Mouse (Mus musculus): ENCODE data around the gene Slc9a9. TPM values are rescaled to one million over a fixed set of nuclear protein-coding genes. Genes with fewer than 3 reads are reported as not detected.

Slc9a9 gene
- polyA plus RNA-seq, 1 experiment = 4.4 TPM

DNA sequence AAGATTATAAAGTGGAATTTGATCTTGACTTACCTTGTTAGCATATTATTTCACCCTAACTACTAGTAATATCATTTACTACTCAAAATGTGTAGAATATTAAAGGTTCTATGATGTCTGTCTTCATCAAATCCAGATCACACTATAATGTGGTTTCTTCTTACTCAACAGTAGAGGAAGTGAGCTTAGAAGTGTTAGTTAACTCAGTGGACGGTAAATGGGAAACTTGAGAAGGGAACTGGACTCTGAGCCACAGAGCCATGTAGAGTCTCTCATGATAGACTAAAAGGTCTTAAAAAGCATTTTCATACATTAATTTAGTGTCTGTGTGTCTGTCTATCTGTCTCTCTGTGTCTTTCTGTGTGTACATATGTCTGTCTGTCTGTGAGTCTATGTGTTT, 64.6 kb downstream of the Slc9a9 start:
- Histone ChIP-seq H3ac (ENCODE audit: control insufficient read depth, insufficient read length, low read depth) (no peak overlapping the region), H3K27me3 (ENCODE audit: control insufficient read depth, insufficient read depth, insufficient read length) (no peaks in the 10 kb centered on the region), H3K4me3 (ENCODE audit: insufficient read depth, poor library complexity, severe bottlenecking) (no peak overlapping the region), H3K36me3 (ENCODE audit: control insufficient read depth, insufficient read depth) (no peaks in the 10 kb centered on the region), H3K79me2 (ENCODE audit: control insufficient read depth, insufficient read depth) (no peaks in the 10 kb centered on the region), H3K79me3 (ENCODE audit: low read depth) (no peaks in the 10 kb centered on the region)
- TF ChIP-seq FOSL1 (IDR thresholded peaks at IDR 0.05; ENCODE audit: insufficient read depth, low read length, poor library complexity, severe bottlenecking) (no peak), MAX (IDR thresholded peaks at IDR 0.05) (no peak), USF1 (IDR thresholded peaks at IDR 0.05; ENCODE audit: low read depth) (no peak), MYOG (IDR thresholded peaks at IDR 0.05; ENCODE audit: control insufficient read depth, extremely low read depth, insufficient read length) (no peak), CTCF (IDR thresholded peaks at IDR 0.05; ENCODE audit: control insufficient read depth, insufficient read depth, insufficient read length) (no peak), CEBPB (IDR thresholded peaks at IDR 0.05; ENCODE audit: low read depth) (no peak), MYOD1 (IDR thresholded peaks at IDR 0.05; ENCODE audit: control insufficient read depth, insufficient read length, low read depth) (no peak)

DNA sequence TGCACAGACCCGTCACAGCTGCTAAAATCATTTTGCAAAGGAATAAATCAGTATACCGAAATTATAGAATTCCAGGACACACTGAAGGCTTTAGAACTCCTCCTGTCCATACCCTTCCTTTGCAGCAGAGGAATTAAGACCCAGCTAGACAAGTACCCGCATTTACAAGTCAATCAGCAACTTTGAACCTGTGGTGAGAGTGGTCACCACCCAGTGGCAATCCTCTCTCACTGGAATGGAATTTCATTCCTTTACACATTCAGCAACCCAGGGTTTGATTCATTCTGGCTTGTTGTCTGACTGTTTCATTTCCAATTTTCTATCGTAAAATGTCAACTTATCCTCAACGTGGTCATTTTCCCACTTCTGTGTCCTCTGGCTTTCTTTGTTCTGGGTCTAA, 67.5 kb downstream of the Slc9a9 start:
- TF ChIP-seq MYOG (IDR thresholded peaks at IDR 0.05; ENCODE audit: control insufficient read depth, extremely low read depth, insufficient read length) = no peak
- TF ChIP-seq CEBPB (IDR thresholded peaks at IDR 0.05; ENCODE audit: low read depth) = no peak
- TF ChIP-seq FOSL1 (IDR thresholded peaks at IDR 0.05; ENCODE audit: insufficient read depth, low read length, poor library complexity, severe bottlenecking) = no peak
- TF ChIP-seq CTCF (IDR thresholded peaks at IDR 0.05; ENCODE audit: control insufficient read depth, insufficient read depth, insufficient read length) = no peak
- TF ChIP-seq MYOD1 (IDR thresholded peaks at IDR 0.05; ENCODE audit: control insufficient read depth, insufficient read length, low read depth) = no peak
- TF ChIP-seq MAX (IDR thresholded peaks at IDR 0.05) = no peak
- no peak for TF ChIP-seq USF1 (IDR thresholded peaks at IDR 0.05; ENCODE audit: low read depth)
- H3ac ChIP-seq (ENCODE audit: control insufficient read depth, insufficient read length, low read depth) = no peak overlapping the region
- no peaks in the 10 kb centered on the region for H3K36me3 ChIP-seq (ENCODE audit: control insufficient read depth, insufficient read depth)
- no peaks in the 10 kb centered on the region for H3K79me3 ChIP-seq (ENCODE audit: low read depth)
- no peaks in the 10 kb centered on the region for H3K27me3 ChIP-seq (ENCODE audit: control insufficient read depth, insufficient read depth, insufficient read length)
- H3K4me3 ChIP-seq (ENCODE audit: insufficient read depth, poor library complexity, severe bottlenecking) = no peak overlapping the region
- no peaks in the 10 kb centered on the region for H3K79me2 ChIP-seq (ENCODE audit: control insufficient read depth, insufficient read depth)

DNA sequence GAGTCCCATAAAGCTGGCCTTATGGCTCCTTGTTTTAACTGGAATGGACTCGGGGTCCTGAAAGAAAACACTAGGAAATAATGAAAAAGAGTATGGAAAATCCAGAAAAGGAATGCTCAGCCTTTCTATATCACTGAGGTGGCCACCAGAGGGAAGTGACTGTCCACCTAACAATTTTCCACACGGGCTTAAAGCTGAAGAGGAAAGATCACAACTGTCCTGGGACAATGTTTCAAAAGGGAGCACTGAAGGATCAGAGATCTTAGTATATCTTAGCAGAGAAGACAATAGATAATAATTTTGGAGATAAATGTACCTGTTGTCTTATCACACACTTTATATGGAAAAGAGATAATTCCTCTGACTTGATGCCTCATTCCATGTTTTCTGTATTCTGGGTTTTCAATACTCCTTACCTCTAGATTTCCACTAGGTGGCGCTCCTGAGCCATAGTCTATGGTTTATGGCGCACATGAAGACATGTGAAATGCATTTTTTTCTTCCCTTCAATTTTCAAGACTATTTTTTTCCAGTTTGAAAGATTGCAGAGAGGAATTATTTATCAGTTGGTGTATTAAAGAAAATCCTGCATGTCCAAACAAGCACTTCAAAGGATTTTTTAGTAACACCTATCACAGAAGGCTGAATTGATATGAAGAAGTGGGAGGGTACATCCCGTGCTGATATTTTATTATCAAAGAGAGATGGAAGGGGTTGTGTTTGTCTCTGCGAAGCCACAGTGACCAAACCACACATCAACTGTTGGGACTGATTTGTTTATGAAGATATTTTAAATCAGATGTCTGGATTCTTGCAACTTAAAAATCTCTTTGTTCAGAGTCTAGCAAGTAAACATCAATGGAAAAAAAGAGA, 69.1 kb downstream of the Slc9a9 start:
- no peak overlapping the region for H3ac ChIP-seq (ENCODE audit: control insufficient read depth, insufficient read length, low read depth)
- TF ChIP-seq MYOG (IDR thresholded peaks at IDR 0.05; ENCODE audit: control insufficient read depth, extremely low read depth, insufficient read length) = no peak
- TF ChIP-seq CTCF (IDR thresholded peaks at IDR 0.05; ENCODE audit: control insufficient read depth, insufficient read depth, insufficient read length) = peak; percentile 9
- TF ChIP-seq FOSL1 (IDR thresholded peaks at IDR 0.05; ENCODE audit: insufficient read depth, low read length, poor library complexity, severe bottlenecking) = no peak
- no peaks in the 10 kb centered on the region for H3K79me3 ChIP-seq (ENCODE audit: low read depth)
- H3K27me3 ChIP-seq (ENCODE audit: control insufficient read depth, insufficient read depth, insufficient read length) = no peaks in the 10 kb centered on the region
- H3K4me3 ChIP-seq (ENCODE audit: insufficient read depth, poor library complexity, severe bottlenecking) = no peak overlapping the region
- H3K79me2 ChIP-seq (ENCODE audit: control insufficient read depth, insufficient read depth) = no peaks in the 10 kb centered on the region
- H3K36me3 ChIP-seq (ENCODE audit: control insufficient read depth, insufficient read depth) = no peaks in the 10 kb centered on the region

DNA sequence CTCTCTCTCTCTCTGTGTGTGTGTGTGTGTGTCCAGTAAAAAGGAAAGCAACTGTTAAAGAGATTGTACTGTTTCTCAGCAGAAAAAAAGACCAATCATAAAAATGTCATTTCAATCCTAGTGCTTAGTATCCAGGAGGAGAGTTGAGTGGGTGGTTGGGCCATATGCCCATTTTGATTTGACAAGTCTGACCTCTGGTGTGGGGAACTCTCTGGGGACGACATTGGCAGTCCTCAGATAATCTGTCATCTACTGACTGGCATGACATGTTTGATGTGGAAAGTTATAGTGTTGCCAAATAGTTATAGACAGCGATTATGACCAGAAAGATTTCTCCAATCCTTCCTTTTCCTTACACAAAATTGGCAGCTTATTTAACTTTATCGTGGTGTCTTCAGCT, 71.1 kb downstream of the Slc9a9 start:
- TF ChIP-seq FOSL1 (IDR thresholded peaks at IDR 0.05; ENCODE audit: insufficient read depth, low read length, poor library complexity, severe bottlenecking) = no peak
- no peak for TF ChIP-seq CEBPB (IDR thresholded peaks at IDR 0.05; ENCODE audit: low read depth)
- no peak for TF ChIP-seq MYOD1 (IDR thresholded peaks at IDR 0.05; ENCODE audit: control insufficient read depth, insufficient read length, low read depth)
- TF ChIP-seq CTCF (IDR thresholded peaks at IDR 0.05; ENCODE audit: control insufficient read depth, insufficient read depth, insufficient read length) = no peak
- TF ChIP-seq MAX (IDR thresholded peaks at IDR 0.05) = no peak
- TF ChIP-seq USF1 (IDR thresholded peaks at IDR 0.05; ENCODE audit: low read depth) = no peak
- no peak for TF ChIP-seq MYOG (IDR thresholded peaks at IDR 0.05; ENCODE audit: control insufficient read depth, extremely low read depth, insufficient read length)

DNA sequence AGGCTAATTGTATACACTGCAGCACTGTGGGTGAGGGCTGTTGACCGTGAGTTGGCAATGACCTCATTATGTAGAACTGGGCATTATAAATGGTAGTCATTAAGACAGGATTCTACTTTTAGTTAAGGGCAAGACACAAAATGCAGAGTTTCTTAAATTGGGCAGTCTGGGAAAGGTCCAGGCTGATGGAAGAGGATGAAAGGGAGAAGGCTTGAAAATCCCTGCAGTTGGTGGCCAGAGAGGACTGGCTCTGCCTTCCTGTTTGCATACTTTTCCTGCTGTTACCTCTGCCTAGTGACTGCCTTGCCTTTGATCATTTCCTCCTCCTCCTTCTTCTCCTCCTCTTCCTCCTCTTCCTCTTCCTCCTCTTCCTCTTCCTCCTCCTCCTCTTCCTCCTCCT, 73.6 kb downstream of the Slc9a9 start:
- Histone ChIP-seq H3K27me3 (ENCODE audit: control insufficient read depth, insufficient read depth, insufficient read length) (no peaks in the 10 kb centered on the region), H3K36me3 (ENCODE audit: control insufficient read depth, insufficient read depth) (no peaks in the 10 kb centered on the region), H3K4me3 (ENCODE audit: insufficient read depth, poor library complexity, severe bottlenecking) (no peak overlapping the region), H3K79me3 (ENCODE audit: low read depth) (no peaks in the 10 kb centered on the region), H3K79me2 (ENCODE audit: control insufficient read depth, insufficient read depth) (no peaks in the 10 kb centered on the region), H3ac (ENCODE audit: control insufficient read depth, insufficient read length, low read depth) (no peak overlapping the region)
- no peak for TF ChIP-seq MYOG (IDR thresholded peaks at IDR 0.05; ENCODE audit: control insufficient read depth, extremely low read depth, insufficient read length)
- no peak for TF ChIP-seq MYOD1 (IDR thresholded peaks at IDR 0.05; ENCODE audit: control insufficient read depth, insufficient read length, low read depth)
- TF ChIP-seq MAX (IDR thresholded peaks at IDR 0.05) = no peak
- no peak for TF ChIP-seq CTCF (IDR thresholded peaks at IDR 0.05; ENCODE audit: control insufficient read depth, insufficient read depth, insufficient read length)
- no peak for TF ChIP-seq USF1 (IDR thresholded peaks at IDR 0.05; ENCODE audit: low read depth)
- TF ChIP-seq CEBPB (IDR thresholded peaks at IDR 0.05; ENCODE audit: low read depth) = no peak
- no peak for TF ChIP-seq FOSL1 (IDR thresholded peaks at IDR 0.05; ENCODE audit: insufficient read depth, low read length, poor library complexity, severe bottlenecking)

More for the DNA sequence above, 71.1 kb downstream of the Slc9a9 start:
- Histone ChIP-seq H3K79me3 (ENCODE audit: low read depth) (no peaks in the 10 kb centered on the region), H3ac (ENCODE audit: control insufficient read depth, insufficient read length, low read depth) (no peak overlapping the region), H3K36me3 (ENCODE audit: control insufficient read depth, insufficient read depth) (no peaks in the 10 kb centered on the region), H3K27me3 (ENCODE audit: control insufficient read depth, insufficient read depth, insufficient read length) (no peaks in the 10 kb centered on the region), H3K4me3 (ENCODE audit: insufficient read depth, poor library complexity, severe bottlenecking) (no peak overlapping the region), H3K79me2 (ENCODE audit: control insufficient read depth, insufficient read depth) (no peaks in the 10 kb centered on the region)

Data from C2C12 (cell line).